Mouse (Mus musculus): ENCODE data around the gene Ppil3. TPM values are rescaled to one million over a fixed set of nuclear protein-coding genes. Genes with fewer than 3 reads are reported as not detected.

The Ppil3 gene
- total and polyA plus RNA-seq, 2 experiments: 14.2 to 32.6 TPM

- no peak for DNase-seq (ENCODE audit: extremely low read depth, low read depth, low spot score)
- Histone ChIP-seq H3K4me3 (ENCODE audit: insufficient read depth, low read depth, low read length) (peak overlapping the region; percentile 96), H3K79me2 (ENCODE audit: control insufficient read depth, insufficient read depth, low read length) (peaks cover 9% of the 10 kb centered on the region; the same call in 1 of the 2 replicates), H3K4me1 (ENCODE audit: control insufficient read depth, insufficient read depth, low read length) (peaks cover 5% of the 10 kb centered on the region), H3K9ac (ENCODE audit: low read depth, low read length) (peak overlapping the region; percentile 99), H3K36me3 (ENCODE audit: control insufficient read depth, insufficient read depth, low read length) (peaks cover 15% of the 10 kb centered on the region), H3K27ac (replicated peaks; ENCODE audit: insufficient read depth, low read depth, low read length) (peak overlapping the region; percentile 100), H3K27me3 (ENCODE audit: control insufficient read depth, insufficient read depth, low read length) (no peaks in the 10 kb centered on the region)
- WGBS: 28% methylated on average over 19 of the region's 19 CpGs
- TF ChIP-seq POLR2A (IDR thresholded peaks at IDR 0.05; ENCODE audit: extremely low read depth, insufficient read depth, low read length): no peak
- TF ChIP-seq CTCF (IDR thresholded peaks at IDR 0.05; ENCODE audit: low read depth, low read length): no peak
These were observed 53.6 kb downstream of the Ppil3 start for GRCm38 (mm10) chr1:58391421-58392267.

DNA sequence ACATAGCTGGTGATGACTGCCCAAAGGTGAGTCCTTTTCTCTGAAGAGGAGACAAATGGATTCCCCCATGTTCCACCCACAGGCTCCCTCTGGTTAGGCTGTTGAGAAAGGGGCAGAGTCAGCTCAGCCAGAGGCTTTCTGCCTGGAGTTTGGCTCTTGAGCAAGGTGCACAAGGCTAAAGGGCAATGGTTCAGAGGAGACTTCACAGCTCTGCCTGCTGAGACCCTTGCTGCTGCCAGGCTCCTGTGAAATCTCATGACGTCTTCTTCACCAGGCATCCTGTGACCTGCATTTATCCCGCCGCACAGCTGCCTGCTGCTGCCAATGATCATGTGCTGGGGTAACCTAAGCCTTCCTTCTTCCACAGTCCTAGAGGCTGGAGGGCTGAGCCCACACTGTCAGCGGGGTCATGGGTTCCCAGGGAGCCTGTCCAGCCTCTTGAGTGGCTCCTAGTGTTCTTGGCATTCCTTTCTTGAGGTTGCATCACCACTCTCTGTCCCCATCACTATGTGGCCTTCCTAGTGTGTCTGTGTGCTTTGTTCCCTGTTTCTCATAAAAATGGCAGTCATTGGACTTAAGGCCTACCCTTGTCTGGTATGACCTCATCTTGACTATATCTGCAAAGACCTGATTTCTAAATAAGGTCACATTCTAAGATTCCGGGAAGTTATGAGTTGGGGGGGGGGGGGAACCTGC is 62.6 kb downstream of the Ppil3 start:
- Histone ChIP-seq H3K9ac (ENCODE audit: low read depth, low read length) (no peak overlapping the region), H3K4me3 (ENCODE audit: insufficient read depth, low read depth, low read length) (no peak overlapping the region), H3K27ac (replicated peaks; ENCODE audit: insufficient read depth, low read depth, low read length) (peak overlapping the region; percentile 41; the same call in 1 of the 2 replicates), H3K27me3 (ENCODE audit: control insufficient read depth, insufficient read depth, low read length) (no peaks in the 10 kb centered on the region), H3K36me3 (ENCODE audit: control insufficient read depth, insufficient read depth, low read length) (no peaks in the 10 kb centered on the region), H3K79me2 (ENCODE audit: control insufficient read depth, insufficient read depth, low read length) (no peaks in the 10 kb centered on the region), H3K4me1 (ENCODE audit: control insufficient read depth, insufficient read depth, low read length) (peaks cover 5% of the 10 kb centered on the region)
- 53% methylated on average over 5 of the region's 5 CpGs for WGBS
- TF ChIP-seq POLR2A (IDR thresholded peaks at IDR 0.05; ENCODE audit: extremely low read depth, insufficient read depth, low read length) (no peak), CTCF (IDR thresholded peaks at IDR 0.05; ENCODE audit: low read depth, low read length) (no peak)
- DNase-seq (ENCODE audit: extremely low read depth, low read depth, low spot score): peak; percentile 66

Other genes with a start within 250 kb of the Ppil3 start
- not detected in 2 replicates for gene Aox4, start 235.1 kb downstream of the Ppil3 start, total RNA-seq (2014; rRNA removed)
- not detected in 2 replicates for gene Aox4, start 235.1 kb downstream of the Ppil3 start, polyA plus RNA-seq (2012; rRNA removed)
- gene Aox2, start 167.2 kb downstream of the Ppil3 start, total RNA-seq (2014; rRNA removed): under 0.01 TPM in 2 replicates
- gene Aox2, start 167.2 kb downstream of the Ppil3 start, polyA plus RNA-seq (2012; rRNA removed): not detected in 2 replicates
- 94.4 and 103 TPM in 2 replicates for gene Bzw1, start 52.6 kb downstream of the Ppil3 start, total RNA-seq (2014; rRNA removed)
- gene Bzw1, start 52.6 kb downstream of the Ppil3 start, polyA plus RNA-seq (2012; rRNA removed): 16.1 and 17.7 TPM in 2 replicates
- gene Clk1, start 21.4 kb downstream of the Ppil3 start, total RNA-seq (2014; rRNA removed): 128 and 163 TPM in 2 replicates
- gene Clk1, start 21.4 kb downstream of the Ppil3 start, polyA plus RNA-seq (2012; rRNA removed): 16.7 and 23.0 TPM in 2 replicates
- 9.4 and 10.5 TPM in 2 replicates for gene Nif3l1, start 335 bp downstream of the Ppil3 start, total RNA-seq (2014; rRNA removed)
- 11.4 and 11.9 TPM in 2 replicates for gene Nif3l1, start 335 bp downstream of the Ppil3 start, polyA plus RNA-seq (2012; rRNA removed)
- 4.8 and 5.2 TPM in 2 replicates for gene Orc2, start 59.6 kb upstream of the Ppil3 start, total RNA-seq (2014; rRNA removed)
- gene Orc2, start 59.6 kb upstream of the Ppil3 start, polyA plus RNA-seq (2012; rRNA removed): 1.6 and 1.7 TPM in 2 replicates
- gene Fam126b, start 140.8 kb upstream of the Ppil3 start, total RNA-seq (2014; rRNA removed): 22.6 and 33.0 TPM in 2 replicates
- gene Fam126b, start 140.8 kb upstream of the Ppil3 start, polyA plus RNA-seq (2012; rRNA removed): 1.8 and 2.3 TPM in 2 replicates
- gene Ndufb3, start 140.9 kb upstream of the Ppil3 start, total RNA-seq (2014; rRNA removed): 116 and 196 TPM in 2 replicates
- gene Ndufb3, start 140.9 kb upstream of the Ppil3 start, polyA plus RNA-seq (2012; rRNA removed): 48.0 and 52.4 TPM in 2 replicates

Data from liver, adult 2 months (tissue).